In the genomic region with DNA sequence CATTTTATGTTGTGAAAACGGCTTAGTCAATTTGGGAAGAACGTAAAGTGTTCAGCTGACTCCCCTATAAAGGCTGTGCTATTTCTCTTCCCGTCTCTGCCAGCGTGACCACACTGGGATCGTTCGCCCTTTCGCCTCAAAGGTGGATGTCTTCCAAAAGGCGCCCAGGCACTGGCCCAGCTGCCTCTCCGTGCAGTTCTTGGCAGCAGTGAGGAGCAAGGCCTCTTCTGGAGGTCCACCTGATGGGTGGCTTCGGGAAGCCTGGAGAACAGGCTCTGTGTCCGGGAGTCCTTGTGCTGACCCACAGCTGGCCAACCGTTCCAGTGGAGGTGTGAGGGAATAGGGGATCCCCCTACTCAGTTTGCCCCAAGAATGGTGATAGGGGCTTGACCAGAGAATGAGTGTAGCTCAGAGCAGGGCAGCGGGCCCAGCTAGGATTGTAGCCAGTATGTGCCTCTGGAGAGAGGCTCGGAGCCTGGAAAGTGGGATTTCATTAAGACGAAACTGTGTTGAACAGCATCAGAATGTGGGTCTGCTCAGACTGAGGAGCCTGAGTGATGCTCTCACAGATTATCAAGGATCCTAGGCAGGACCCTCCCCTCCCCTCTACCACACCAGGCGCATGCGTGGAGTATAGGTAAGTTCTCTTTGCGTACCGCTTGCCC, we compare ENCODE assay signal across 18 mouse cellular contexts. TPM values are rescaled to one million over a fixed set of nuclear protein-coding genes. Genes with fewer than 3 reads are reported as not detected.
DNase-seq lines count a peak whose midpoint lies in the region; ATAC-seq lines count a peak whose summit lies in the region.
"Had no signal": no experiment of that assay in that cellular context is flagged by ENCODE, and none has a peak within 500 bp of the region (broad histone marks: within the 10 kb centered on the region; RNA-seq: fewer than 3 reads in every experiment).

No protein-coding gene starts in this region.

- ATAC-seq in hindbrain, embryonic 16.5 days: no peak
- ATAC-seq in liver, embryonic 12.5 days: no peak
- ATAC-seq: liver, postnatal 0 days; midbrain, embryonic 16.5 days had no signal

- peaks cover 3% of the 10 kb centered on the region; the same call in 1 of the 2 replicates for H3K4me1 ChIP-seq in hindbrain, embryonic 16.5 days (ENCODE audit: control insufficient read depth, insufficient read depth, low read depth, low read length)
- no peaks in the 10 kb centered on the region for H3K4me1 ChIP-seq in liver, embryonic 12.5 days

- no peak overlapping the region for H3K9ac ChIP-seq in hindbrain, embryonic 16.5 days (ENCODE audit: low read depth, low read length)
- no peak overlapping the region for H3K9ac ChIP-seq in liver, embryonic 12.5 days
- H3K9ac ChIP-seq: liver, postnatal 0 days; neural tube, embryonic 12.5 days had no signal

- intact Hi-C loops in heart, postnatal 25 days (cut with DNase I): no loop called here

- no peak overlapping the region for H3K4me3 ChIP-seq in hindbrain, embryonic 16.5 days (ENCODE audit: low read length)
- no peak overlapping the region for H3K4me3 ChIP-seq in liver, embryonic 12.5 days
- H3K4me3 ChIP-seq: neural tube, embryonic 12.5 days had no signal

- 77% methylated on average over 19 of the region's 19 CpGs for WGBS in hindbrain, embryonic 16.5 days
- 67% methylated on average over 19 of the region's 19 CpGs for WGBS in liver, embryonic 12.5 days (ENCODE audit: insufficient replicate concordance)

- no peak overlapping the region for H3K27ac ChIP-seq in hindbrain, embryonic 16.5 days (ENCODE audit: low read depth, low read length)
- no peak overlapping the region for H3K27ac ChIP-seq in liver, embryonic 12.5 days
- H3K27ac ChIP-seq: neural tube, embryonic 12.5 days had no signal

- no peak overlapping the region for H3K4me2 ChIP-seq in hindbrain, embryonic 16.5 days (ENCODE audit: low read length)
- no peak overlapping the region for H3K4me2 ChIP-seq in liver, embryonic 12.5 days
- H3K4me2 ChIP-seq: neural tube, embryonic 12.5 days had no signal

- H3K36me3 ChIP-seq in hindbrain, embryonic 16.5 days (ENCODE audit: control insufficient read depth, insufficient read depth, low read length): no peaks in the 10 kb centered on the region
- H3K36me3 ChIP-seq in liver, embryonic 12.5 days: no peaks in the 10 kb centered on the region
- H3K36me3 ChIP-seq: neural tube, embryonic 12.5 days had no signal

- peaks cover 3% of the 10 kb centered on the region; the same call in 1 of the 2 replicates for H3K27me3 ChIP-seq in hindbrain, embryonic 16.5 days (replicated peaks; ENCODE audit: control insufficient read depth, insufficient read depth, low read length)
- H3K27me3 ChIP-seq in liver, embryonic 12.5 days (replicated peaks): peaks cover 59% of the 10 kb centered on the region

- peaks cover 10% of the 10 kb centered on the region for H3K9me3 ChIP-seq in hindbrain, embryonic 16.5 days (ENCODE audit: control insufficient read depth, low read length)
- H3K9me3 ChIP-seq in liver, embryonic 12.5 days (replicated peaks): no peaks in the 10 kb centered on the region

- peak; percentile 9 to 65 for DNase-seq in adrenal gland, adult (ENCODE audit: inconsistent age in 2 of 2, low spot score in 1 of 2)
- DNase-seq in adrenal gland, postnatal 4 days (ENCODE audit: low spot score in 2 of 2): no peak
- DNase-seq in kidney, adult 11 months: peak; percentile 44
- no peak for DNase-seq in kidney, postnatal 4 days
- DNase-seq in NIH3T3 (ENCODE audit: low read depth): peak; percentile 12
- DNase-seq in heart, postnatal 25 days (ENCODE audit: low spot score): peak; percentile 47
- DNase-seq: cerebellum, adult 8-10 months; kidney, adult 8-10 months; liver, postnatal 0 days; lung, postnatal 4 days; retina, postnatal 1 day; thymus, postnatal 25 days had no signal

RNA-seq across cellular contexts. Expression of gene Prdm16, which starts 12.5 kb away (rescaled TPM):
- 10 to 100 TPM; 10.3 to 17.3 TPM for total RNA-seq in adrenal gland, postnatal 4 days (2021)
- 10 to 100 TPM; 12.9 to 13.4 TPM for total RNA-seq in heart, postnatal 25 days (2021)
- 12.6 and 14.3 TPM in 2 replicates for polyA plus RNA-seq in hindbrain, embryonic 16.5 days (2015; fragmentation: Nextera tagmentation; extraction: Ambion mirVana)
- polyA plus RNA-seq in liver, embryonic 12.5 days (2016; fragmentation: Nextera tagmentation; extraction: Ambion mirVana): 2.4 and 2.7 TPM in 2 replicates

RNA-seq across cellular contexts. Expression of gene Actrt2, which starts 18.5 kb away (rescaled TPM):
- total RNA-seq in adrenal gland, postnatal 4 days (2021): not detected
- not detected for total RNA-seq in heart, postnatal 25 days (2021)
- polyA plus RNA-seq in hindbrain, embryonic 16.5 days (2015; fragmentation: Nextera tagmentation; extraction: Ambion mirVana): not detected in 2 replicates
- polyA plus RNA-seq in liver, embryonic 12.5 days (2016; fragmentation: Nextera tagmentation; extraction: Ambion mirVana): not detected in 2 replicates
- total RNA-seq: hematopoietic stem cell, adult 5-6 weeks; layer of hippocampus, postnatal 25 days had no signal
- polyA plus RNA-seq: liver, postnatal 0 days; midbrain, embryonic 16.5 days; neural tube, embryonic 12.5 days had no signal

Comparison
In these comparisons a context has a peak if more than half of its experiments do, and no peak if none do; other contexts are left out.
1. DNase-seq: peak in adrenal gland, adult (2 of 2), kidney, adult 11 months (single experiment), NIH3T3 (single experiment) and heart, postnatal 25 days (single experiment); none in adrenal gland, postnatal 4 days (0 of 2) and kidney, postnatal 4 days (0 of 2).